Mouse (Mus musculus) intestine, embryonic 16.5 days (tissue): Measurements from ENCODE around the gene Tap1. TPM values are rescaled to one million over a fixed set of nuclear protein-coding genes. Genes with fewer than 3 reads are reported as not detected.

ENCODE experiments used
- ATAC-seq: fragments of 200-750 bp; cut with Nextera tagmentation; 2 replicates; pipeline ENCODE4 v1.8.0; 2017; ENCODE audit warnings: moderate TSS enrichment, moderate library complexity
- H3K27ac ChIP-seq: fragments of 300-500 bp; sonication (generic); 2 replicates; pipeline ENCODE4 v1.5.1; 2014; ENCODE audit warnings: mild to moderate bottlenecking, low read length
- H3K27me3 ChIP-seq: fragments of 300-500 bp; sonication (generic); replicated peaks from 2 replicates; pipeline ENCODE4 v1.6.1; 2014; ENCODE audit warnings: low read length, control low read depth, mixed read lengths; ENCODE audit not compliant: control insufficient read depth, insufficient read depth
- H3K36me3 ChIP-seq: fragments of 300-500 bp; sonication (generic); 2 replicates; pipeline ENCODE4 v1.6.1; 2014; ENCODE audit warnings: low read length, control low read depth; ENCODE audit not compliant: control insufficient read depth, insufficient read depth
- H3K4me1 ChIP-seq: fragments of 300-500 bp; sonication (generic); 2 replicates; pipeline ENCODE4 v1.6.1; 2014; ENCODE audit warnings: low read length, control low read depth, mixed read lengths; ENCODE audit not compliant: control insufficient read depth, insufficient read depth
- H3K4me2 ChIP-seq: fragments of 300-500 bp; sonication (generic); 2 replicates; pipeline ENCODE4 v1.6.1; 2014; ENCODE audit warnings: low read depth, low read length, control low read depth
- H3K4me3 ChIP-seq: fragments of 300-500 bp; sonication (generic); 2 replicates; pipeline ENCODE4 v1.5.1; 2014; ENCODE audit warnings: mild to moderate bottlenecking, low read length
- H3K9ac ChIP-seq: fragments of 300-500 bp; sonication (generic); 2 replicates; pipeline ENCODE4 v1.6.1; 2014; ENCODE audit warnings: low read depth, low read length
- H3K9me3 ChIP-seq: fragments of 300-500 bp; sonication (generic); 2 replicates; pipeline ENCODE4 v1.6.1; 2016; ENCODE audit warnings: low read length, control low read depth; ENCODE audit not compliant: control insufficient read depth
- WGBS: fragments of 180-500 bp; shearing (Covaris S2); extraction: QIAGEN DNeasy Blood & Tissue Kit; methylation state at CpG from one replicate; pipeline ENCODE4 v1.1.7; 2014; 5-methylcytosine and 5-hydroxymethylcytosine counted together
- polyA plus RNA-seq: library from polyadenylated mRNA; unstranded; fragments of >200 nt; fragmentation: Nextera tagmentation; extraction: Ambion mirVana; gene quantifications from 2 replicates; pipeline ENCODE4 v1.2.1, GENCODE M21; 2015

Tap1 gene
- polyA plus RNA-seq, 1 experiment from 2014 or later: 8.5 TPM

DNA sequence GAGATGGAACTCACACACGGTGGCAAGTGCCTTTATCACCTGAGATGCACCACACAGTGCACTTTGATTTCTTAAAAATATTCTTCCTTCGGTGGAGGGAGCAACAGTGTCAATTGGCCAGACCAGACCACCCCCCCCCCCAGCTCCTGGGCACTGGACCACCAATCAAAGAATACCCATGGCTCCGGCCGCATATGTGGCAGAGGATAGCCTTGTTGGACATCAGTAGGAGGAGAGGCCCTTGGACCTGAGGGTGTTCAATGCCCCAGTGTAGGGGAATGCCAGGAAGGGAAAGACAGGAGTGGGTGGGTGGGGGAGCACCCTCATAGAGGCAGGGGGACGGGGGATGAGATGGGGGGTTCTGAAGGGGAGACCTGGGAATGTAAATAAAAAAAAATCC lies 19.4 kb downstream of the Tap1 start:
- no peak for ATAC-seq
- H3K27me3 ChIP-seq: peaks cover 14% of the 10 kb centered on the region
- 86% methylated on average over 5 of the region's 5 CpGs for WGBS

DNA sequence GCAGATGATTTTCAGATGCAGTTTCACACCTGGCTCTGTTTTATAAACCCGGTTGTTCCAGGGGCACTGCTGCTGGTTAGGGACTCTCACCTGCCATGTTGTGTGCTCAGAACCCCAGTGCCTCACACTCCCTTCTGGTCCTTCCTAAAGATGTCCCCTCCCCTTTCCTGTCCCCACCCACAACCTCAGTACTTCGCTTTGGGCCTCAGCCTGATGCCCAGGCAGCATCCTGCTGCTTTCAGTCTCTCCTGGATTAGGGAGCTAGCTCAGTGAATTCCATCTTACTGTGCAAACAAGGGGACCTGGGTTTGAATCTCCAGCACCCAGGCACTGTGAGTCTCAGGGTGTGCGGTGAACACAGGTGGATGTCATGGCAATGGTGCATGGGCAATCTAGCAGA lies 20.1 kb downstream of the Tap1 start:
- no peak overlapping the region for H3K4me3 ChIP-seq
- no peak overlapping the region for H3K27ac ChIP-seq
- peaks cover 19% of the 10 kb centered on the region for H3K27me3 ChIP-seq
- no peak overlapping the region for H3K9ac ChIP-seq
- H3K36me3 ChIP-seq: no peaks in the 10 kb centered on the region
- WGBS: 70% methylated on average over 3 of the region's 3 CpGs
- peaks cover 2% of the 10 kb centered on the region for H3K4me1 ChIP-seq
- ATAC-seq: no peak
- no peak overlapping the region for H3K4me2 ChIP-seq
- no peaks in the 10 kb centered on the region for H3K9me3 ChIP-seq

More for the DNA sequence above, 19.4 kb downstream of the Tap1 start:
- H3K9ac ChIP-seq: no peak overlapping the region
- H3K9me3 ChIP-seq: no peaks in the 10 kb centered on the region
- H3K4me2 ChIP-seq: no peak overlapping the region
- no peaks in the 10 kb centered on the region for H3K36me3 ChIP-seq
- no peak overlapping the region for H3K4me3 ChIP-seq
- H3K4me1 ChIP-seq: peaks cover 2% of the 10 kb centered on the region
- no peak overlapping the region for H3K27ac ChIP-seq

DNA sequence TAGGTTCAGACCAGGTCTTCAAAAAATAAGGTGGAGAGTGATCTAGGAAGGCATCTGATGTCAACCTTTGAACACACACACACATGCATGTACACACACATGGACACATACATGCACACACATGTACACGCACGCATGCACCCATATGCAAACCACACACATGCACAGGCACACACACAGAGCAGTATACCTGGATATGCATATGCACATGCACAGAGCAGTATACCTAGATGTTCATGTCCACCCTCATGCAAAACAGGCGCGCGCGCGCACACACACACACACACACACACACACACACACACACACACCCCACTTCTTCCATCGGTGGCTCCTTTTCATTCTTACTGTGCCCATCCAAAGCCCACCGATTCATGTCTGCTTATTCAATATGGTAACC lies 20.5 kb downstream of the Tap1 start:
- Histone ChIP-seq H3K27ac (no peak overlapping the region), H3K36me3 (no peaks in the 10 kb centered on the region), H3K4me2 (no peak overlapping the region), H3K9ac (no peak overlapping the region), H3K4me1 (peaks cover 2% of the 10 kb centered on the region), H3K9me3 (no peaks in the 10 kb centered on the region), H3K27me3 (peaks cover 19% of the 10 kb centered on the region), H3K4me3 (no peak overlapping the region)
- WGBS: 93% methylated on average over 9 of the region's 9 CpGs
- ATAC-seq: no peak

DNA sequence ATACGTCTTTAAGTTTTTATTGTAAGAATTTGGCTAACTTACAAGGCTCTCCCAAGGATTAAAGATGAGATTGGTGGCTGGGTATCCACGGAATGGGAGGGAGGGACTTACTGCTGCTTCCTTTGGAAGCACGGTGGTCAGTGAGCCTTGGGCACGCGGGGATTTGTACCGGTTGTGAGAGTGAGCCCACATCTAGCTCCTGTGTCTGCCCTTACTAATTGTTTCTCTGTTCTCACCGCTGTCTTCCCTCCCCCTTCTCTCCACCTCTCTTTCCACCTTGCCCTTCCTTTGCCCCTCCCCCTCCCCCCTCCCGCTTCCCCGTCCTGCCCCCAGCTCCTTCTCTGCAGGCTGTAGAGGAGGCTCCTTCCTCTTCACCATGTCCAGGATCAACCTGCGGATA lies 21.1 kb downstream of the Tap1 start:
- Histone ChIP-seq H3K36me3 (no peaks in the 10 kb centered on the region), H3K9me3 (no peaks in the 10 kb centered on the region), H3K27me3 (peaks cover 19% of the 10 kb centered on the region), H3K4me1 (peaks cover 2% of the 10 kb centered on the region), H3K27ac (no peak overlapping the region), H3K4me3 (no peak overlapping the region), H3K4me2 (no peak overlapping the region), H3K9ac (no peak overlapping the region)
- ATAC-seq: no peak
- WGBS: 23% methylated on average over 10 of the region's 10 CpGs

DNA sequence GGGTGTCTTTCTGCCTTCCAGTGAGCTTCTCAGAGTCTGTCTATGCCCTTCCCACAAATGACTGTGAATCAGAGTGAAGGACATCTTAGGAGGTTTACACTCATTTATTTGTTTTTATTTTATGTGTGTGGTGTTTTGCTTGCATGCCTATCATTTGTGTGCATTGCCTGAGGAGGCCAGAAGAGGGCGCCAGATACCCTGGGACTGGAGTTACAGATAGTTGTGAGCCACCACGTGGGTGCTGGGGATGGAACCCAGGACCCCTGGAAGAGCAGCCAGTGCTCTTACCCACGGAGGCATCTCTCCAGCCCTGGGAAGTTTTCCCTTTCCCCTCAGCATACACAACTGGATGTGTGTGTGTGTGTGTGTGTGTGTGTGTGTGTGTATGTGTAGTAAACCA lies 22.3 kb downstream of the Tap1 start:
- WGBS: 41% methylated on average over 3 of the region's 3 CpGs
- no peak overlapping the region for H3K4me2 ChIP-seq
- no peaks in the 10 kb centered on the region for H3K36me3 ChIP-seq
- peaks cover 26% of the 10 kb centered on the region for H3K27me3 ChIP-seq
- ATAC-seq: no peak
- no peak overlapping the region for H3K27ac ChIP-seq
- no peak overlapping the region for H3K9ac ChIP-seq
- peaks cover 2% of the 10 kb centered on the region for H3K4me1 ChIP-seq
- H3K4me3 ChIP-seq: no peak overlapping the region
- no peaks in the 10 kb centered on the region for H3K9me3 ChIP-seq

DNA sequence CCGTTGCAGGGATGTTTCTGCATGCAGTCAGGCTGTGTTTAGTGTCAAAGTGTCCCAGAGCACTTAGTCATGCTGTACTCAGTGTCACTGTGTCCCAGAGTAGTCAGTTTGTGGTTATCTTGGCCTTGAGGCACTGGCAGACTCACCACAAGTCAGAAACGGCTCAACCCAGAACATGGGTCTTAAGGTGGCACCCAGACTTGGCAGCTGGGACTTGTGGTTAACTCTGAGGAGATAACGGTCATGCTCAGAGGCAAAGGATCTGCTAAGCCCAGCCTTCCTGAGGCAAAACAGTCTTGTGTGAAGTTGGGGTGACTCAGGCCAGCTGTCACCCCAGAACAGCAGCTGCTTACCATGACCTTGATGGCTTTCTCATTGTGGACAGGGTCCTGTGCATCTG lies 23.2 kb downstream of the Tap1 start:
- H3K4me3 ChIP-seq: no peak overlapping the region
- no peaks in the 10 kb centered on the region for H3K9me3 ChIP-seq
- no peak overlapping the region for H3K9ac ChIP-seq
- H3K4me2 ChIP-seq: no peak overlapping the region
- no peak for ATAC-seq
- 63% methylated on average over 3 of the region's 3 CpGs for WGBS
- no peaks in the 10 kb centered on the region for H3K4me1 ChIP-seq
- peaks cover 26% of the 10 kb centered on the region for H3K27me3 ChIP-seq
- no peak overlapping the region for H3K27ac ChIP-seq
- no peaks in the 10 kb centered on the region for H3K36me3 ChIP-seq

DNA sequence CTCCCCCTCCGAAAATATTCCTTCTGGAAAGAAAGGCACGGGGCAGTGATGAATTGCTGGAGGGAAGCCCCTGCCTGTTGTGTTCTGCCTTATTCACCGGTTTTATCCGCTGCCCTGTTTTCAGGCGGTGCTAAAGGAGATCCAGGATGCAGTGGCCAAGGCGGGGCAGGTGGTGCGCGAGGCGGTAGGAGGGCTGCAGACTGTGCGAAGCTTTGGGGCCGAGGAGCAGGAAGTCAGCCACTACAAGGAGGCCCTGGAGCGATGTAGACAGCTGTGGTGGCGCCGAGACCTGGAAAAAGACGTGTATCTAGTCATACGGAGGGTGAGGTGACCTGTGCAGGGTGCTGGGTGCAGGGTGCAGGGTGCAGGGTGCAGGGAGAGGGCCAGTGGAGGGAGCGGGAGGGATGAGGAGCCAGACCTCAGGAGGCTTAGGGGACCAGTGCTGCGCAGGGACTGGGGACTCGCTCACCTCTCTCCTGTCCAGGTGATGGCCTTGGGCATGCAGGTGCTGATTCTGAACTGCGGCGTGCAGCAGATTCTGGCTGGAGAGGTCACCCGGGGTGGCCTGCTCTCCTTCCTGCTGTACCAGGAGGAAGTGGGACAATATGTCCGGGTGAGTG lies 24.5 kb downstream of the Tap1 start:
- peaks cover 26% of the 10 kb centered on the region for H3K27me3 ChIP-seq

DNA sequence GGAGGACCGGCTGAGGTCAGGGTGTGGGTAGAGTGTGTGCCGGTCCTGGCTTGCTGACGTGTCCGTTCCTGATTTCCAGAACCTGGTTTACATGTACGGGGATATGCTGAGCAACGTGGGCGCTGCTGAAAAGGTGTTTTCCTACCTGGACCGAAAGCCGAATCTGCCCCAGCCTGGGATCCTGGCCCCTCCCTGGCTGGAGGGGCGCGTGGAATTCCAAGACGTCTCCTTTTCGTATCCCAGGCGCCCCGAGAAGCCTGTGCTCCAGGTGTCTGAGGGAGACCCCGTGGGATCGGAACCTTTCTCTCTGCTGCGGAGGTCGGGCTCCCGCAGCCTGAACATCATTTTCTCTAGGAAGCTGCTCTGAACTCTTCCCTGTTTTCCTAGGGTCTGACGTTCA lies 26.6 kb downstream of the Tap1 start:
- WGBS: 40% methylated on average over 21 of the region's 21 CpGs
- Histone ChIP-seq H3K27me3 (peaks cover 23% of the 10 kb centered on the region), H3K9me3 (no peaks in the 10 kb centered on the region), H3K9ac (no peak overlapping the region), H3K4me1 (no peaks in the 10 kb centered on the region), H3K4me2 (no peak overlapping the region), H3K4me3 (no peak overlapping the region), H3K27ac (no peak overlapping the region), H3K36me3 (no peaks in the 10 kb centered on the region)
- ATAC-seq: no peak

More for the DNA sequence above, 24.5 kb downstream of the Tap1 start:
- Histone ChIP-seq H3K4me1 (no peaks in the 10 kb centered on the region), H3K36me3 (no peaks in the 10 kb centered on the region), H3K4me2 (no peak overlapping the region), H3K9ac (no peak overlapping the region), H3K4me3 (no peak overlapping the region), H3K27ac (no peak overlapping the region), H3K9me3 (no peaks in the 10 kb centered on the region)
- WGBS: 20% methylated on average over 23 of the region's 23 CpGs
- no peak for ATAC-seq

DNA sequence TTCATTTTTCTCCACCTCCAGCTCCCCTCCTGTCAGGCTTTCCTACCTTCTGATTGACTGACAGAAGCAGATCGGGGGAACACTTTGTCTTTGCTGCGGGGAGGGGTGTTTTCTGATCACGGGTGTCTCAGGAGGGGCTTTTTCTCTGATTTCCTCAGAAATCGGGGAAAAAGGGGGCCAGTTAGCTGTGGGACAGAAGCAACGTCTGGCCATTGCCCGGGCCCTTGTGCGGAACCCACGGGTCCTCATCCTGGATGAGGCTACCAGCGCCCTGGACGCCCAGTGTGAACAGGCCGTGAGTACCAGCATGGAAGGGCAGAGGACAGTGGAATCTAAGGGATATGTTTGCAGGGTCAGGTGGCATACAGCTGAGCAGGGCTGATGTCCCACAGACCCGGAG lies 27.8 kb downstream of the Tap1 start:
- no peaks in the 10 kb centered on the region for H3K36me3 ChIP-seq
- H3K27ac ChIP-seq: no peak overlapping the region
- ATAC-seq: no peak
- H3K4me1 ChIP-seq: no peaks in the 10 kb centered on the region
- H3K4me3 ChIP-seq: no peak overlapping the region
- H3K9me3 ChIP-seq: no peaks in the 10 kb centered on the region
- 83% methylated on average over 12 of the region's 12 CpGs for WGBS
- no peak overlapping the region for H3K4me2 ChIP-seq
- no peak overlapping the region for H3K9ac ChIP-seq
- peaks cover 22% of the 10 kb centered on the region for H3K27me3 ChIP-seq
